Mouse (Mus musculus) MEL-GATA-1-ER (cell line): ENCODE data around the gene Bcar3.
"Not testable (repeated sequence)": the region's sequence is repeated elsewhere in the genome, so short reads cannot be mapped to it uniquely, and the experiment has no call there.

Experiments
- DNase-seq: peaks from one replicate; pipeline ENCODE4 v3.0.0-alpha.2; 2012; ENCODE audit warnings: low read depth; ENCODE audit errors: extremely low read depth

Bcar3 gene

GRCm38 (mm10) chr3:122380776-122381175 is 86.8 kb downstream of the Bcar3 start:
- DNase-seq: no peak

GRCm38 (mm10) chr3:122381591-122381990 is 87.7 kb downstream of the Bcar3 start:
- DNase-seq: no peak

GRCm38 (mm10) chr3:122386444-122386843 is 92.5 kb downstream of the Bcar3 start:
- no peak for DNase-seq

- DNase-seq: no peak
Measured at GRCm38 (mm10) chr3:122387771-122388170, 93.8 kb downstream of the Bcar3 start.

- no peak for DNase-seq
Measured at GRCm38 (mm10) chr3:122389972-122390371, 96.0 kb downstream of the Bcar3 start.

GRCm38 (mm10) chr3:122391098-122391497 is 97.2 kb downstream of the Bcar3 start:
- no peak for DNase-seq

- DNase-seq: no peak
Measured at GRCm38 (mm10) chr3:122391816-122392215, 97.9 kb downstream of the Bcar3 start.

GRCm38 (mm10) chr3:122393411-122393810 is 99.5 kb downstream of the Bcar3 start:
- DNase-seq: not testable (repeated sequence)

GRCm38 (mm10) chr3:122393836-122394374 is 100.0 kb downstream of the Bcar3 start:
- DNase-seq: no peak

GRCm38 (mm10) chr3:122396957-122397356 is 103.0 kb downstream of the Bcar3 start:
- no peak for DNase-seq

- DNase-seq: no peak
Measured at GRCm38 (mm10) chr3:122397401-122397800, 103.5 kb downstream of the Bcar3 start.

- no peak for DNase-seq
Measured at GRCm38 (mm10) chr3:122401011-122401410, 107.1 kb downstream of the Bcar3 start.

GRCm38 (mm10) chr3:122402143-122402542 is 108.2 kb downstream of the Bcar3 start:
- no peak for DNase-seq

- no peak for DNase-seq
Measured at GRCm38 (mm10) chr3:122403860-122404557, 110.1 kb downstream of the Bcar3 start.

GRCm38 (mm10) chr3:122405203-122405956 is 111.4 kb downstream of the Bcar3 start:
- no peak for DNase-seq

- DNase-seq: no peak
Measured at GRCm38 (mm10) chr3:122406416-122406815, 112.5 kb downstream of the Bcar3 start.

GRCm38 (mm10) chr3:122407757-122408156 is 113.8 kb downstream of the Bcar3 start:
- no peak for DNase-seq

- no peak for DNase-seq
Measured at GRCm38 (mm10) chr3:122408798-122409311, 114.9 kb downstream of the Bcar3 start.

- no peak for DNase-seq
Measured at GRCm38 (mm10) chr3:122411590-122411989, 117.7 kb downstream of the Bcar3 start.

- DNase-seq: no peak
Measured at GRCm38 (mm10) chr3:122413729-122414561, 120.0 kb downstream of the Bcar3 start.

- DNase-seq: no peak
Measured at GRCm38 (mm10) chr3:122414868-122415267, 120.9 kb downstream of the Bcar3 start.
